Mouse (Mus musculus) skeletal muscle tissue, adult 2 months (tissue): ENCODE measurements at regions not wholly inside any gene's neighbourhood (a gene's known extent, or its start where the extent isn't known, plus 50 kb on each side); places are given as distances from the start of the nearest gene placed in this dataset.
A peak's percentile ranks its signal among the peaks of the same experiment; 100 is the strongest.

Experiments used
- DNase-seq: peaks from one replicate; pipeline ENCODE4 v3.0.0-alpha.2; 2012; ENCODE audit warnings: low read depth, low spot score

- peak; percentile 14 for DNase-seq
Measured at GRCm38 (mm10) chr12:38928786-38929351, 149.7 kb downstream of the Etv1 start.

- no peak for DNase-seq
Measured at GRCm38 (mm10) chr12:38929644-38930043, 150.5 kb downstream of the Etv1 start.

GRCm38 (mm10) chr12:38931769-38932168, 152.6 kb downstream of the Etv1 start:
- no peak for DNase-seq

GRCm38 (mm10) chr12:38959605-38960004, 180.4 kb downstream of the Etv1 start:
- DNase-seq: no peak

- no peak for DNase-seq
Measured at GRCm38 (mm10) chr12:38962302-38962701, 183.1 kb downstream of the Etv1 start.

- DNase-seq: no peak
Measured at GRCm38 (mm10) chr12:38970347-38970746, 191.2 kb downstream of the Etv1 start.

GRCm38 (mm10) chr12:38972205-38972604, 193.0 kb downstream of the Etv1 start:
- no peak for DNase-seq

- no peak for DNase-seq
Measured at GRCm38 (mm10) chr12:38975508-38975907, 196.3 kb downstream of the Etv1 start.

- no peak for DNase-seq
Measured at GRCm38 (mm10) chr12:38982423-38982822, 203.2 kb downstream of the Etv1 start.

GRCm38 (mm10) chr12:38985909-38986308, 206.7 kb downstream of the Etv1 start:
- DNase-seq: no peak

- DNase-seq: no peak
Measured at GRCm38 (mm10) chr12:38986346-38986745, 207.2 kb downstream of the Etv1 start.

- no peak for DNase-seq
Measured at GRCm38 (mm10) chr12:38987277-38987676, 208.1 kb downstream of the Etv1 start.

GRCm38 (mm10) chr12:38987819-38988218, 208.6 kb downstream of the Etv1 start:
- no peak for DNase-seq

- no peak for DNase-seq
Measured at GRCm38 (mm10) chr12:39027179-39027578, 248.0 kb downstream of the Etv1 start.

GRCm38 (mm10) chr12:39027948-39028347, 248.8 kb downstream of the Etv1 start:
- DNase-seq: no peak

- no peak for DNase-seq
Measured at GRCm38 (mm10) chr12:39033982-39034381, 254.8 kb downstream of the Etv1 start.

GRCm38 (mm10) chr12:39036466-39037037, 257.4 kb downstream of the Etv1 start:
- no peak for DNase-seq

- DNase-seq: no peak
Measured at GRCm38 (mm10) chr12:39038077-39038476, 258.9 kb downstream of the Etv1 start.

GRCm38 (mm10) chr12:39038656-39039055, 259.5 kb downstream of the Etv1 start:
- DNase-seq: no peak

- no peak for DNase-seq
Measured at GRCm38 (mm10) chr12:39047126-39047525, 267.9 kb downstream of the Etv1 start.

- DNase-seq: no peak
Measured at GRCm38 (mm10) chr12:39048441-39048840, 269.3 kb downstream of the Etv1 start.

- DNase-seq: peak; percentile 1
Measured at GRCm38 (mm10) chr12:39048958-39049357, 269.8 kb downstream of the Etv1 start.

- no peak for DNase-seq
Measured at GRCm38 (mm10) chr12:39070331-39071045, 291.3 kb downstream of the Etv1 start.
